Mouse (Mus musculus): ENCODE measurements at regions not wholly inside any gene's neighbourhood (a gene's known extent, or its start where the extent isn't known, plus 50 kb on each side); places are given as distances from the start of the nearest gene placed in this dataset.

DNA sequence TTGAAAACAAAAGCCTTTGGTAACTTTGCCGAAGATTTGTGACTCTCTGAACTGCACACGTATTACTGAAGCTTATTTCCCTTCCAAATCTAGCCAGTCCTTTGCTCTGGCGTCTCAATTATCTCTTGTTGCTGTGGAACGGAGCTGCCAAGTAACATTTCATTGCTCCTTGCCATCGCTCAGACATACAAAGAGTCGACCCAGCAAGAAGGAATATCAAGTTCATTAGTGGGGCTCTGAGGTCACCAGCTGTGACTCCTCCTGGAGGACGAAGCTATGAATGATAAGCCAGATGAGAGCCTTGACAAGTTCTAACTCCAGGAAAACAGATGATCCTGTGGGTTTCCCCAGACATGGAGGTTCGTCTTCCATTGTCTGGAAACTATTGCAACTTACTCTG lies 638.8 kb upstream of the Adgra3 start:
- TF ChIP-seq POLR2A (IDR thresholded peaks at IDR 0.05; ENCODE audit: low read depth, low read length): no peak
- no peak for TF ChIP-seq CTCF (IDR thresholded peaks at IDR 0.05; ENCODE audit: extremely low read depth, insufficient read length, insufficient replicate concordance, low read depth, low read length)
